Mouse (Mus musculus) kidney, adult 2 months (tissue): ENCODE results near the gene Fnip2. TPM values are rescaled to one million over a fixed set of nuclear protein-coding genes. Genes with fewer than 3 reads are reported as not detected.

Source experiments
- DNase-seq: peaks from one replicate; pipeline ENCODE4 v3.0.0; 2021
- H3K27ac ChIP-seq: fragments of 200-500 bp; 2 replicates; pipeline ENCODE4 v1.5.1; 2012; ENCODE audit warnings: low read depth, low read length, control low read depth, inconsistent platforms; ENCODE audit not compliant: insufficient read depth
- H3K27me3 ChIP-seq: fragments of 200-500 bp; replicated peaks from 2 replicates; pipeline ENCODE4 v1.6.1; 2012; ENCODE audit warnings: mild to moderate bottlenecking, moderate library complexity, low read length, inconsistent platforms; ENCODE audit not compliant: control insufficient read depth, insufficient read depth
- H3K36me3 ChIP-seq: fragments of 200-500 bp; 2 replicates; pipeline ENCODE4 v1.6.1; 2012; ENCODE audit warnings: mild to moderate bottlenecking, moderate library complexity, low read length, inconsistent platforms; ENCODE audit not compliant: control insufficient read depth, insufficient read depth
- H3K4me1 ChIP-seq: fragments of 200-500 bp; 2 replicates; pipeline ENCODE4 v1.6.1; 2011; ENCODE audit warnings: low read length; ENCODE audit not compliant: control insufficient read depth, insufficient read depth
- H3K4me3 ChIP-seq: fragments of 200-500 bp; 2 replicates; pipeline ENCODE4 v1.5.1; 2011; ENCODE audit warnings: mild to moderate bottlenecking, low read depth, low read length, control low read depth; ENCODE audit not compliant: insufficient read depth
- CTCF ChIP-seq: fragments of 200-500 bp; conservative IDR thresholded peaks from 2 replicates; pipeline ENCODE4 v1.5.1; 2011; ENCODE audit warnings: low read depth, mild to moderate bottlenecking, control low read depth, low read length, moderate library complexity, mixed read lengths; ENCODE audit not compliant: insufficient read depth, insufficient read length
- POLR2A ChIP-seq: fragments of 200-500 bp; IDR thresholded peaks from one replicate; pipeline ENCODE4 v1.6.1; 2011; ENCODE audit warnings: low read depth, low read length, control low read depth
- WGBS: fragments of 180-500 bp; shearing (Covaris S2); methylation state at CpG from one replicate; pipeline ENCODE4 v1.1.7; 2018; 5-methylcytosine and 5-hydroxymethylcytosine counted together
- polyA plus RNA-seq: library from polyadenylated mRNA; depleted of rRNA; stranded (reverse); fragments of >200 nt; gene quantifications from 2 replicates; pipeline ENCODE4 v1.2.3, GENCODE M21; 2012; rRNA removed

The Fnip2 gene
- 18.9 and 20.0 TPM in 2 replicates for polyA plus RNA-seq

- TF ChIP-seq CTCF (no peak), POLR2A (no peak)
- WGBS: 1% methylated on average over 52 of the region's 55 CpGs
- DNase-seq: peak; percentile 96
- Histone ChIP-seq H3K27me3 (no peaks in the 10 kb centered on the region), H3K4me1 (no peaks in the 10 kb centered on the region; the same call in 1 of the 2 replicates), H3K27ac (peak within 1 kb of the TSS; percentile 91), H3K4me3 (peak within 1 kb of the TSS; percentile 87), H3K36me3 (no peaks in the 10 kb centered on the region; the same call in 1 of the 2 replicates)
Observed at GRCm38 (mm10) chr3:79567703-79568362, at the start of gene Fnip2. TSS of gene Fnip2 (minus strand) at chr3:79567796.

DNA sequence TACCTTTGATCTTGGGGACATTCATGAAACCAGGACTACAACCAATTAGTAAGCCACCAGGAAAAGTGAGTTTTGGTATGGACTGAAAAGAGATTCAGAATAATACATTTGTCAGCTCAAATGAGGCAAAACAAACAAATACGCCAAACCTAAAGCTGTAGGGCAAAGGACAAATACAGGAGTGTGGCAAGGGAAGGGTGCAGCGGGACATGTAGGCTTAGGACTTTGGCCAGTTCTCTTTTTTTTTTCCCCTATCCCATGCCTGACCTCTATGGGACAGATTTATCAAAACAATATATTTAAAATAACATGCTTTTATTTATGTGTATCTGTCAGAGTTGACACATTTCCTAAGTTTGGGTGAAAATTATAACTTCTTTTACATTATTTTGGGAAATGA lies 42.3 kb upstream of the Fnip2 start:
- H3K27me3 ChIP-seq: no peaks in the 10 kb centered on the region
- H3K27ac ChIP-seq: no peak overlapping the region
- no peaks in the 10 kb centered on the region for H3K4me1 ChIP-seq
- no peak for DNase-seq
- H3K4me3 ChIP-seq: no peak overlapping the region
- no peak for TF ChIP-seq CTCF
- WGBS: 59% methylated on average over 2 of the region's 2 CpGs
- peaks cover 10% of the 10 kb centered on the region for H3K36me3 ChIP-seq

DNA sequence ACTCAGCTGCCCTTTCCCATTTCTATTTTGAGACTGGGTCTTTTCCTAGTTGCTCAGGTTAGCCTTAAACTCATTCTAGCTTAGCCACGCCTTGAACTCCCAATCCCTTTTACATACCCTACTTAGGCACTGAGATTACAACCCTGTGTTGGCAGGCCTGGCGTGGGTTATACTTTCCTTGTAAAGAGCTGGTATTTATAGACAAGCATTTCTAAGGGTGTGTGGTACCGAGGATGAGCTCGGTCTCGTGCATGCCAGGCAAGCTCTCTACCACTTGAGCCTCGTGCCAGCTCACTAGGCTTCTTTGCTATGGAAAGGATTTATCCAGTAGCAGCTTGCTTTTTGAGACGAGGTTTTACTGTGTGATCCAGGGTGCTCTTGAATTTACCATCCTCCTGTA lies 27.9 kb upstream of the Fnip2 start:
- DNase-seq: no peak
- H3K36me3 ChIP-seq: peaks cover 12% of the 10 kb centered on the region
- no peak overlapping the region for H3K27ac ChIP-seq
- no peak overlapping the region for H3K4me3 ChIP-seq
- H3K4me1 ChIP-seq: peaks cover 9% of the 10 kb centered on the region; the same call in 1 of the 2 replicates
- no peak for TF ChIP-seq POLR2A
- no peak for TF ChIP-seq CTCF
- 92% methylated on average over 7 of the region's 7 CpGs for WGBS
- H3K27me3 ChIP-seq: no peaks in the 10 kb centered on the region

DNA sequence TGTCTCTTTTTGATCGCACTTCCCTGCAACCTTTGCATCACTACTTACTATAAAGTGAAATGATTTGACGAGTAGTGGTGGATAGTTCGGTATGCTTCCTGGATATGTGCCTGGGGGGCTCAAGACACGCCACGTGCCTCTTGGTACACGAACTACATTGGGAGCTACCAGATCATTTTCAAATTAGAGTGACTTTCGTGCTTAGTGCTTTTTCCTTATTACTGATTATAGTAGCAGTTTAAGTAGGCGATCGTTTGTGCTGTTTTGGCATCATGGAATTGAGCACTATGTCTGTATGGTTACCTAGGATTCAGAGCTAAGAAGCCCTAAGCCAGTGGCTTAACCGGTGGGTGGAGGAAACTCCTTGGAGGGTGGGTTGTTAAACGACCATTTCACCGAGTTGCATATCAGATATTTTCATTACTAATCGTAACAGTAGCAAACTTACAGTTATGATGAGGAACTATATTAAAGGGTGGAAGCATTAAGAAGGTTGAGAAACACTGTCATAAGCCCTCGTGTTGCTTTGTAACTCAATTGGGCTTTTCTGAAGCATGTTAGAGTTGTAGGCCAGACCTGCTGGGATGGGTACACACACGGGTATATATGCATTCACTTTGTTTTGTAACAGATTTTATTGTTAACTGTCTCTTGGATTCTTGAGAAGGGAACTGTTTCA lies 24.3 kb upstream of the Fnip2 start:
- no peak for DNase-seq
- H3K27ac ChIP-seq: peak overlapping the region; percentile 78
- TF ChIP-seq CTCF (no peak), POLR2A (no peak)
- H3K4me1 ChIP-seq: peaks cover 11% of the 10 kb centered on the region; the same call in 1 of the 2 replicates
- H3K27me3 ChIP-seq: no peaks in the 10 kb centered on the region
- H3K36me3 ChIP-seq: peaks cover 8% of the 10 kb centered on the region
- H3K4me3 ChIP-seq: peak overlapping the region; percentile 99
- WGBS: 2% methylated on average over 15 of the region's 15 CpGs

DNA sequence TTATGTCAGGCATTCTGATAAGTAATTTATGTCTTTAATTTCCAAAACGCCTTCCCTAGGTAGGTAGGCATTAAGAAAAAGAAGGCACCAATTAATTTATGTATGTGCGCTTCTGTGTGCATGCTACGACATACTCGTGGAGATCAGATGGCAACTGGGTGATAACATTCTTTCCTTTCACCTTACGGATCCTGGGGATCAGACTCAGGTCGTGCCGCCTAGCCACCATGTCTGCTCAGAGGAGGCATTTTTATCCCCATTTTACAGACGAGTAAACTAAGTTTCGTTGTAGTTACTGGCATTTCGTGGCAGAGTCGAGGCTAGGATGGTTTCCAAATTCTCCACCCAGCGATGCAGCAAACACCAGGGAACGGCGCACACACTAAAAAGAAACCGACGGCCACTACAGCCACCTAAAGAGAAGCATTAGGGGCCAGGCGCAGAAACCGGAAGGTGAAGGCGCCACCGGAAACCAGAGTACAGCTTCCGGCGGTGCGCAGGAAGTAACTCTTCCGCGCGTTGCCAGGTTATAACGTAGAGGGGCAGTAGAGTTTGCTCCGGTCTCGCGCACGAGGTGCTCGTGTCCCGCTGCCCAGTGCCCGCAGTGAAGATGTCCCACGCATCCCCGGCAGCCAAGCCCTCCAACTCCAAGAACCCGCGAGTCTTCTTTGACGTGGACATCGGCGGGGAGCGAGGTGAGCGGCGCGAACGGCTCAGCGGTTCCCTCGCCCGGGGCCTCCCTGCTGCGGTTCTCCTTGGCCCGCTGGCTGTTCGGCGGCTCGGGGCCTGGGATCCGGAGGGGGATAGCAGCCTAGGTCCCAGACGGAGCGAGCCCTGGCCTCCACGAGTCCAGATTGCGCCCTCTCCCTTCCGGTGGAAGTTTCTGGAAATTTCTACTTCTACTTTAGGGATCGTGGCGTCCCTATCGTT lies 23.5 kb upstream of the Fnip2 start, which contains the start of gene Ppid:
Gene Ppid (plus strand): TSS at position 480 of the 930 bp plus-strand sequence.
- WGBS: 2% methylated on average over 63 of the region's 63 CpGs
- TF ChIP-seq POLR2A (peak; percentile 73), CTCF (no peak)
- Histone ChIP-seq H3K4me1 (peaks cover 11% of the 10 kb centered on the region; the same call in 1 of the 2 replicates), H3K36me3 (peaks cover 6% of the 10 kb centered on the region), H3K27ac (peak within 1 kb of the TSS; percentile 78), H3K27me3 (no peaks in the 10 kb centered on the region), H3K4me3 (peak within 1 kb of the TSS; percentile 99)
- DNase-seq: peak; percentile 86

DNA sequence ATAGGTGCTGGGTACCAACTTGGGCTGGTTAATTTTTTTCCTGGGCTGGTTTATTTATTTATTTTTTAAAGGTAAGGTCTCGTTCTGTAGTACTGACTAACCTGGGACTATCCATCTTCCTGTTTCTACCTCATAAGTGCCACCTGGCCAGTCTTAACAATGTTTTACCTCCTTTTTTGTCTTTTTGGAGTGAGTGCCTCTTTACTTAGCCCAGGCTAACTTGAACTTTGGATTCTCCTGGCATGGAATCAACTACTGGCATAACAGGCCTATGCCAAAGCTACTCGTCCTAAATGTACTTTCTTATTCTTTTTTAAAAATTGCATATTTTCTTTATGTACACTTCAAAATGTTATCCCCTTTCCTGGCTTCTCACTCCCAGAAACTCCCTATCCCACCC lies 22.1 kb upstream of the Fnip2 start:
- peaks cover 2% of the 10 kb centered on the region; the same call in 1 of the 2 replicates for H3K36me3 ChIP-seq
- peak; percentile 82 for DNase-seq
- H3K4me3 ChIP-seq: no peak overlapping the region
- H3K27me3 ChIP-seq: no peaks in the 10 kb centered on the region
- TF ChIP-seq POLR2A (no peak), CTCF (no peak)
- peak overlapping the region; percentile 41; the same call in 1 of the 2 replicates for H3K27ac ChIP-seq
- peaks cover 11% of the 10 kb centered on the region; the same call in 1 of the 2 replicates for H3K4me1 ChIP-seq
- WGBS: 42% methylated on average over 2 of the region's 2 CpGs
